Mouse (Mus musculus): ENCODE measurements around the gene Limd2.

Gene Limd2

GRCm38 (mm10) chr11:106158081-106158929 is 2.4 kb downstream of the Limd2 start:
- no peak for TF ChIP-seq GATA4 (IDR thresholded peaks at IDR 0.05; ENCODE audit: insufficient replicate concordance, low read length)

DNA sequence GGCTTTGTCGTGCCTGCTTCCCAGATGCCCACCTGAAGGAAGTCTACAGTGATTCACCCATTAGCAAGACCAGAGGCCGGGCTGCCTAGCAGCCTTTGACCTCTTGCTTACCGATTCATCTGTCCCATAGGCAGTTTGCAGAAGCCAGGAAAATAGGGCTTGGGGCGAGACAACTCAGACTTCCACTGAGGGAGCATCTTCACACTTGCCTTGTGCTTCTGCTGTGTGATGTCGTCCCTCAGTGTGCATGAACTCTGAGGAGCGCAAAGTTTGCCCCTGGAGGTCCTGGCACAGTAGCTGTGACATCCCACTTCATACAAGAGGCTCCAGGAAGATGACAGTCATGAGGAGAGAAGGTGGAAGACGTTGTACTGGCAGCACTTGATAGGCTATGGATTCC is 3.5 kb downstream of the Limd2 start:
- TF ChIP-seq GATA4 (IDR thresholded peaks at IDR 0.05; ENCODE audit: insufficient replicate concordance, low read length), result no peak

DNA sequence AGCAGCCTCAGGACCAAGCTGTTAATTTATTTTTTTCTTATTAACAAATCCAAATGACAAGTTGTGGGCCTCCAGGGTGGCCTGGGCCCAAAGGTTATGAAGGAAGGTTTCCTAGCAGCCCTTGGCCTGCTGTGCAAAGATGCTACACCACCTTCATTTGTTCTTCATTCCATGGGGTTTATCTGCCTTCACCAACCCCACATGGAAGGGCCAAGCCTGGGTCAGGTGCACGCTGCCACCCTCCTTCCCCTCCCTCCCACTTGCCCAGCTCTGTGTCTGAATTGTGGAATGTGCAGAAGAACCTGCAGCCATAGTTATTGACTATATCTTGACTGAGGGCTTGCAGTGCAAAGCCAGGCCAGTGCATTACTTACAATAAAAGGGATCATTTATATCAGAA is 4.4 kb downstream of the Limd2 start:
- no peak for TF ChIP-seq GATA4 (IDR thresholded peaks at IDR 0.05; ENCODE audit: insufficient replicate concordance, low read length)

DNA sequence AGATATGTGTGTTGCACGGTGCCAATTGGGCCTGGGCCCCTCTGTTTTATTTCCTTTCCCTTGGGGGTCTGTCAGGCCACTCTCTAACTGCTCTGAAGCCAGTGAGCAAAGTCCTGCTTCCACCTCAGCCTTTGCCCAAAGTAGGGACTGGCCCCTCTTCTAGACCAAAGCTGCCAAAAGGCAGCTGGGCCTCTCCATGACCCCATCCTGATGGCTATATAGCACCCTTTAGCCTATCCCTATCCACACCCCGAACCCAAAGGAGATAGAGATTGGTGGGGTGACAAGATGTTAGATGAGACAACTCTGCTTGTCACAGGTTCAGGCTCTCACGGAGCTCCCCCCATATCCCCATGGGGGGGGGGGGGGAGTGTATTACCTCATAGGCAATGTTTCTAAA is 4.9 kb downstream of the Limd2 start:
- no peak for TF ChIP-seq GATA4 (IDR thresholded peaks at IDR 0.05; ENCODE audit: insufficient replicate concordance, low read length)

GRCm38 (mm10) chr11:106154770-106155169 is 5.9 kb downstream of the Limd2 start:
- TF ChIP-seq GATA4 (IDR thresholded peaks at IDR 0.05; ENCODE audit: insufficient replicate concordance, low read length), result no peak; the same call in 1 of the 2 replicates

GRCm38 (mm10) chr11:106154091-106154490 is 6.6 kb downstream of the Limd2 start:
- TF ChIP-seq GATA4 (IDR thresholded peaks at IDR 0.05; ENCODE audit: insufficient replicate concordance, low read length), result no peak

DNA sequence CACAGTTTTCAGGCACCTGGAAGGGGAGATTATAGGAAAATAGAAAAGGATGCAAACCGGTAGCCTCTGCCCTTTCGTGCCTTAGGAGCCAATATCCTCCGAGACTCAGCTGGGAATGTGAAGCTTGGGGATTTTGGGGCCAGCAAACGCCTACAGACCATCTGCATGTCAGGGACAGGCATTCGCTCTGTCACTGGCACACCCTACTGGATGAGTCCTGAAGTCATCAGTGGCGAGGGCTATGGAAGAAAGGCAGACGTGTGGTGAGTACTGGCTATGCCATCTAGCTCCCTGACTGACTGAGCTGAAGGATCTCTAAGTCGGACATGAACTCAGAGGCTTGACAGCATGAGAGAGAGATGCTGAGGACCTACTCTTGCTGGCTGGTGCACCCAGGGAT is 8.5 kb downstream of the Limd2 start:
- TF ChIP-seq GATA4 (IDR thresholded peaks at IDR 0.05; ENCODE audit: insufficient replicate concordance, low read length), result no peak

GRCm38 (mm10) chr11:106151219-106151618 is 9.4 kb downstream of the Limd2 start:
- TF ChIP-seq GATA4 (IDR thresholded peaks at IDR 0.05; ENCODE audit: insufficient replicate concordance, low read length), result no peak

GRCm38 (mm10) chr11:106134580-106135528 is 25.8 kb downstream of the Limd2 start:
- TF ChIP-seq GATA4 (IDR thresholded peaks at IDR 0.05; ENCODE audit: insufficient replicate concordance, low read length), result peak; percentile 100

DNA sequence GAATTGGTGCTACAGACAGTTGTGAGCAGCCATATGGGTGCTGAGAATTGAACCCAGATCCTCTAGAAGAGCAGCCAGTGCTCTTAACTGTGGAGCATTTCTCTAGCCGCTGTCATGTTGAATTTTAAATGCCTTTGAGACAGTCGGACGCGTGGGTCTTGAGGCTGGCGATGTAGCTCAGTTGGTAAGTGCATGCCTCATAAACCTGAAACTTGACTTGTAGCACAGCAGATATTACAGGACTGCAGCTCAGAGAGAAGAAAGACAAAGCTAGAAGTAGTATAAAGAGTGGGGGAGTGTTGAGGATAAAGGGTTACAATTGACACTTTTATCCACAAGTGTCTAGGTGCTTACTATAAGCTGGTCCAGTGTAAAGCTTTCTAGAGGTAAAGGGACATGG is 28.1 kb downstream of the Limd2 start:
- no peak for TF ChIP-seq GATA4 (IDR thresholded peaks at IDR 0.05; ENCODE audit: insufficient replicate concordance, low read length)

DNA sequence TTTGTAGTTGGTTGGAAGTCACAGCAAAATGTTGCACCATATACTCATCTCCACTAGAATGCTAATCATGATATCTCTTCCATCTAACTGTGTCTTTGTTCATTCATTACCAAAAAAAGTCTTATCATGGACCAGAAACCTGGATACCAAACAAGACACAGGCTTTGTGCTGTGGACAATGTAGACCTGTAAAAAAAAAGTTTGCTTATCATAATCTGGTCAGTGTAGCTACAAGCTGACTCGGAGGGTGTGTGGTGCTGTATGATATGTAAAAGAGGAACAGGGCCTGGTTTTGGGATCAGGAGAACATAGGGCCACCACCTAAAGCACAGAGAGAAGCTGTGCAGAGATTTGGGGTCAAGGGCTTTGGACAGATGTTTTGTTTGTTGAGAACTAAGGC is 31.2 kb downstream of the Limd2 start:
- TF ChIP-seq GATA4 (IDR thresholded peaks at IDR 0.05; ENCODE audit: insufficient replicate concordance, low read length), result no peak

DNA sequence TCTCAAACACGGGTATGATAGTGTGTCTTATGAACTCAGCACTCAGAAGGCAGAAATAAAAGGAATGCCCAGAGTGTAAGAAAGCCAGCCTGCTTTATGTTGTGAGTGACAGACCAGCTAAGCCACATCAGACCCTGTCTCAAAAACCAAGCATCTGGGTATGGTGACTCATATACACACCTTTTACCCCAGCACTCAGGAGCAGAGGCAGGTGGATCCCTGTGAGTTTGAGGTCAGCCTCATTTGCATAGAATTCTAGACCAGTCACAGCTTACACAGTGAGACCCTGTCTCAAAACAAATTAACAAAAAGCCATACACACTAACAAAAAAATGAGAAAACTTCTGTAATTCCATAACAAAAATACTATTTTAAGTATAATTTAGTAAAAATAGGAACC is 34.8 kb downstream of the Limd2 start:
- TF ChIP-seq GATA4 (IDR thresholded peaks at IDR 0.05; ENCODE audit: insufficient replicate concordance, low read length), result no peak

DNA sequence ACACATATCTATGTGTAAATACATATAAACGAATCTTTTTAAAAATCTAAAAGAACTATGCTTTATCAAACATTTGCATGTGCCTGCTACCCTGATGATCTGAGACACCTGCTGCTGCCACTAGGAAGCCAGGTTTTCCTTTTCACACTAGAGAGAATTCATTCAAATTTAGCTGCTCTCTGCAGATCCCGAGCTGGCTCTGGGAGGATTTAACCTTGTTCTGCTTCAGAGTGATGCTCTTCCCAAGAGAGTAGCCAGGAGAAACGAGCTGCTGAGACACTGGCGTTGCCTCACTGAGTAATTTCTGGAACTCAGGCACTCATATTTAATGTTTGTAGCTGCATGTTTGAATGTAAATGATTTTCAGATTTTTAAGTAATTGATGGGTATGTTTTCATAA is 35.9 kb downstream of the Limd2 start:
- TF ChIP-seq GATA4 (IDR thresholded peaks at IDR 0.05; ENCODE audit: insufficient replicate concordance, low read length), result no peak

DNA sequence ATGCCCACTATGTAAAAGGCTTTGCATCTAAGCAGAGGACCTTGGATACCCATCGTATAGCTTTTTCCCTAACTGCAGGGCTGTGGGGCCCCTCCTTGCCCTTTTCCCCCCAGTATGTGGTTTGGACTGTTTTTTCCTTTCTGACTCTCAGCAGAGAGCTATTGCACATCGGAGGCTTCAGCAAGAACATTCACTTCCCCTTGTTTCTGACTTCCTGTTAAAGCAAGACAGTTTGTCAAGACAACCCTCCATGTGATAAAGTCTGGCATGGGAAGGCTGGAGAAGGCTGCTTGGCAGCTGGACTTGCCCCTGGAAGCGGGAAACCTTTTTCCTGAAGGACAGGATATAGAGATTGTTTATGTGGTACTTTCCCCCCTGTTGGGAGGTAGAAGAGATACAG is 37.9 kb downstream of the Limd2 start:
- TF ChIP-seq GATA4 (IDR thresholded peaks at IDR 0.05; ENCODE audit: insufficient replicate concordance, low read length), result peak; percentile 80; the same call in 1 of the 2 replicates

- TF ChIP-seq GATA4 (IDR thresholded peaks at IDR 0.05; ENCODE audit: insufficient replicate concordance, low read length), result no peak
Measured at GRCm38 (mm10) chr11:106122221-106122620, 38.4 kb downstream of the Limd2 start.

DNA sequence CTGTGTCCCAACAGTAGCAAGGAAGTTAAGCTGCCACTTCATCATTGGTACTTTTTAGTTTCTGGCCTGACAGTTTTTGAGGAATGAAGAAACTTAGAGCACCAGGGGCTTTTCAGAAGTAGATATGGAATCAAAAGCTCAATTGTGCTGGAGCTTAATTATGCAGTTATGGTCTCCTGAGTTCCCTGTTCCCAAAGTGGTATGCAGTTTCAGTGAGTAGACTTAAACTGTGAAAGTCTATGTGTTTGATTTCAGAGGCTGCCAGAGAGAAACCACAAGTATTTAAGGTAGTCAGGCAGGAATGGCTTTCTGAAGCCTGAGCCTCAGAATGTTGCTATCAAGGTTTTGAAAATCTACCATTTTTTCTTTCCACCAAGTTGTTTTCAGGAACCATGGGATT is 49.0 kb downstream of the Limd2 start:
- TF ChIP-seq GATA4 (IDR thresholded peaks at IDR 0.05; ENCODE audit: insufficient replicate concordance, low read length), result no peak
